Mouse (Mus musculus): ENCODE results near the gene Cyp2j7.
"Not testable (repeated sequence)": the region's sequence is repeated elsewhere in the genome, so short reads cannot be mapped to it uniquely, and the experiment has no call there.

The Cyp2j7 gene

DNA sequence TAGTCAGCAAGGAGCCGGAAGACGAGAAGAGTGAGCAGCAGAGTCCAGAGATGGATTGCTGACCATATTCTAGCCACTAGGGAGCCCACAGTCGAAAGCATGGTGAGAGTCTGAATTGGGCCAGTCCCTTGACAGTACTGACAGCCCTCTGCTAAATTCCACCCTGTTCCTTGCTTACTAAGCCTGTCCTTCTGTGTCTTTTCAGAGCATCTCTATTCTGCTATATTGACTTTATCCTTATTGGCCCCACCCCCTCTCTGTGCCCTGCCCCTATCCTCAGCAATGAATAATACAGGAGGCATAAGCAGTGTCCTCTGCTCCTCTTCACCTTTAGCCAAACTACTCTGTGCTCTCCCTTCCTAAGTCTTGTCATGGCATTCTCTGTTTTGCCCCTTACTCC lies at the start of gene Cyp2j7:
Gene Cyp2j7 (minus strand): TSS at position 101 of the 400 bp plus-strand sequence.
- in situ Hi-C loops (cut with MboI; ENCODE audit: low sequenced_read_pairs) = no loop called here

DNA sequence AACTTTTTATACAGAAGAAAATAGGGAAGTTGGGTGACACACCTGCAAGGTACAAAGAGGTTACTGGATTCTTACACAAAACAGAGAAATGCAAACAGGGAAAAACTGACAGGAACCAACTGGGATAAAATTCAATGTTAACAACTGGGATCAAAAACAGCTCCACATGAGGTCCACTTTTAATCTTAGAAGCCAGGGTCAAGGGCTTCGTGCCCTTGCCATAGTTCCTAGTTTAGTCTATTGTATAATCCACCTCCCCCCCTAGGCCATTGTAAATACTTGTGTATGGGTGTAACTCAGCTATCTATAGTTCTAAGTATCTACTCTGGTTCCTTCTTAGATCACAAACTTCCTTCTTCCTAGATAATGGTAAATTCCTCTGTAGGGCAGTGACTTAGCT lies 40.4 kb upstream of the Cyp2j7 start:
- in situ Hi-C loops (cut with MboI; ENCODE audit: low sequenced_read_pairs) = not testable (repeated sequence)

DNA sequence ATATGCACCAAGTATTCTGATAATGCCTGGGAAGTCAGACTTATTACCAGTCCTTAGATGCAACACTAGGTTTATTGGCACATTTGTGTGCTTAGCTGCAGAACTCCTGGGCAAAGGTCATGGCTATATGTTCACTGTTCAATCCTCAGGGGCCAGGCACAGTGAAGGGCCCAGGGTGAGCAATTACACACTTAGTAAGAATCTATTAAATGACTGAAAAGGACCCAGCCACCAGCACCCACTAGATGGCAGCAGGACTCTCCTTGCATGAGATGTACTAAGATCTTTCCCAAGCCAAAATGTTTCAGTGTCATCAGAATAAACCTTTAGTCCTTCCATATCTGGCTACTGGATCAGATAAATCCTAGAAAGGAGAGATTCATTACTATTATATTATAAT lies 37.4 kb upstream of the Cyp2j7 start:
- in situ Hi-C loops (cut with MboI; ENCODE audit: low sequenced_read_pairs) = no loop called here

GRCm38 (mm10) chr4:96196701-96197100 lies 39.8 kb downstream of the Cyp2j7 start:
- in situ Hi-C loops (cut with MboI; ENCODE audit: low sequenced_read_pairs) = no loop called here

- in situ Hi-C loops (cut with MboI; ENCODE audit: low sequenced_read_pairs) = not testable (repeated sequence)
Measured at GRCm38 (mm10) chr4:96189321-96189720, 47.1 kb downstream of the Cyp2j7 start.

GRCm38 (mm10) chr4:96188671-96189070 lies 47.8 kb downstream of the Cyp2j7 start:
- in situ Hi-C loops (cut with MboI; ENCODE audit: low sequenced_read_pairs) = not testable (repeated sequence)

- in situ Hi-C loops (cut with MboI; ENCODE audit: low sequenced_read_pairs) = not testable (repeated sequence)
Measured at GRCm38 (mm10) chr4:96188146-96188545, 48.3 kb downstream of the Cyp2j7 start.

- in situ Hi-C loops (cut with MboI; ENCODE audit: low sequenced_read_pairs) = not testable (repeated sequence)
Measured at GRCm38 (mm10) chr4:96184716-96185115, 51.7 kb downstream of the Cyp2j7 start.

- in situ Hi-C loops (cut with MboI; ENCODE audit: low sequenced_read_pairs) = no loop called here
Measured at GRCm38 (mm10) chr4:96162839-96163238, 73.6 kb downstream of the Cyp2j7 start.

GRCm38 (mm10) chr4:96161575-96161974 lies 74.9 kb downstream of the Cyp2j7 start:
- in situ Hi-C loops (cut with MboI; ENCODE audit: low sequenced_read_pairs) = no loop called here

Measured in CH12F3 (cell line).